8 mouse cellular contexts compared by ENCODE assay signal in the genomic region with DNA sequence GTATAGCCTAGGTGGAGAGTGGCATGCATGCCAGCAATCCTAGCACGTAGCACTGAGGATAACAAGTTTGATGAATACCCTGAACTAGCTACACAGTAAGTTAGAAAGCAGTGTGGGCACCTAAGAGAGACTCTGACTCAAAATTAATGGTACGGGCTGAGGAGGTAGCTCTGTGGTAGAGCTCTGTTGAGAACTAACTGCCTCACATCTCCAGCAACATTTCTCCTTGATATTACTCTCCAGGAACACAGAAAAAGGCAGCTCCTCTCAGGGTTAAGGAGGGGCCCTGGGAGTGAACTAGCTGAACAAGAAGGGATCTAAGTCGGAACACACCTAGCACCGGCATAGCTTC. TPM values are rescaled to one million over a fixed set of nuclear protein-coding genes. Genes with fewer than 3 reads are reported as not detected.
DNase-seq lines count a peak whose midpoint lies in the region; ATAC-seq lines count a peak whose summit lies in the region.

No protein-coding gene starts in this region.

- no peak for DNase-seq in lung, postnatal 25 days (ENCODE audit: low spot score)
- DNase-seq in spleen, postnatal 14 days (ENCODE audit: low spot score in 2 of 2): no peak
- no peak for DNase-seq in left cerebral cortex, postnatal 4 days
- DNase-seq in urinary bladder, adult 18-20 months (ENCODE audit: low spot score in 2 of 2): no peak

- peaks cover 17% of the 10 kb centered on the region; the same call in 1 of the 2 replicates for H3K36me3 ChIP-seq in lung, embryonic 15.5 days
- H3K36me3 ChIP-seq in limb, embryonic 12.5 days: peaks cover 33% of the 10 kb centered on the region
- H3K36me3 ChIP-seq in neural tube, embryonic 15.5 days: peaks cover 21% of the 10 kb centered on the region; the same call in 1 of the 2 replicates

- H3K9ac ChIP-seq in lung, embryonic 15.5 days: no peak overlapping the region
- 0 out of 2 replicates have a peak overlapping the region, but pooled peaks have one; percentile 27 for H3K9ac ChIP-seq in limb, embryonic 12.5 days (replicated peaks)
- 0 out of 2 replicates have a peak overlapping the region, but pooled peaks have one; percentile 34 for H3K9ac ChIP-seq in neural tube, embryonic 15.5 days (replicated peaks)

- WGBS in lung, embryonic 15.5 days: 42% methylated on average over 4 of the region's 4 CpGs
- WGBS in limb, embryonic 12.5 days: 45% methylated on average over 4 of the region's 4 CpGs
- WGBS in neural tube, embryonic 15.5 days: 42% methylated on average over 4 of the region's 4 CpGs

- peak overlapping the region; percentile 95 for H3K4me3 ChIP-seq in lung, embryonic 15.5 days
- H3K4me3 ChIP-seq in limb, embryonic 12.5 days (replicated peaks): peak overlapping the region; percentile 85
- H3K4me3 ChIP-seq in neural tube, embryonic 15.5 days (replicated peaks): peak overlapping the region; percentile 80

- H3K27ac ChIP-seq in lung, embryonic 15.5 days: peak overlapping the region; percentile 49
- H3K27ac ChIP-seq in limb, embryonic 12.5 days: 0 out of 2 replicates have a peak overlapping the region, but pooled peaks have one; percentile 41
- peak overlapping the region; percentile 68; the same call in 1 of the 2 replicates for H3K27ac ChIP-seq in neural tube, embryonic 15.5 days (replicated peaks)

- H3K27me3 ChIP-seq in lung, embryonic 15.5 days: no peaks in the 10 kb centered on the region
- H3K27me3 ChIP-seq in limb, embryonic 12.5 days: no peaks in the 10 kb centered on the region
- H3K27me3 ChIP-seq in neural tube, embryonic 15.5 days (replicated peaks): no peaks in the 10 kb centered on the region

- ATAC-seq in lung, embryonic 15.5 days (ENCODE audit: borderline replicate concordance, extremely low read depth, low FRiP score, low TSS enrichment): peak; percentile 1; the same call in 1 of the 2 replicates
- ATAC-seq in erythroid progenitor cell, adult 5-6 weeks (replicated peaks; ENCODE audit: low FRiP score, poor library complexity, severe bottlenecking): peak; percentile 37
- peak; percentile 23; the same call in 1 of the 2 replicates for ATAC-seq in limb, embryonic 12.5 days (ENCODE audit: insufficient number of reproducible peaks, insufficient read depth, low FRiP score, low TSS enrichment, low read depth)
- no peak; the same call in 1 of the 2 replicates for ATAC-seq in neural tube, embryonic 15.5 days (ENCODE audit: low FRiP score)

- peak overlapping the region; percentile 74 for H3K4me2 ChIP-seq in lung, embryonic 15.5 days
- H3K4me2 ChIP-seq in limb, embryonic 12.5 days: peak overlapping the region; percentile 73
- peak overlapping the region; percentile 70 for H3K4me2 ChIP-seq in neural tube, embryonic 15.5 days

- H3K9me3 ChIP-seq in lung, embryonic 15.5 days: no peaks in the 10 kb centered on the region
- H3K9me3 ChIP-seq in limb, embryonic 12.5 days: no peaks in the 10 kb centered on the region
- H3K9me3 ChIP-seq in neural tube, embryonic 15.5 days (replicated peaks): no peaks in the 10 kb centered on the region

- peaks cover 28% of the 10 kb centered on the region for H3K4me1 ChIP-seq in lung, embryonic 15.5 days
- peaks cover 14% of the 10 kb centered on the region for H3K4me1 ChIP-seq in limb, embryonic 12.5 days (replicated peaks)
- peaks cover 18% of the 10 kb centered on the region for H3K4me1 ChIP-seq in neural tube, embryonic 15.5 days

- intact Hi-C loops in left cerebral cortex, postnatal 4 days (cut with DNase I): loop anchor here (10.0 kb wide), 1 partner anchor 102 kb away; the partner anchor contains the start of gene Rasl11b

RNA-seq across cellular contexts. Expression of gene Usp46, which starts 24.2 kb away (rescaled TPM):
- 44.5 and 46.4 TPM in 2 replicates for polyA plus RNA-seq in lung, embryonic 15.5 days (2015; fragmentation: Nextera tagmentation; extraction: Ambion mirVana)
- total RNA-seq in erythroid progenitor cell, adult 5-6 weeks (2015; ENCODE audit: low replicate concordance): 70.6 and 141 TPM in 2 replicates
- 47.2 and 73.0 TPM in 2 replicates for total RNA-seq in erythroid progenitor cell, adult 5-6 weeks (2017; ENCODE audit: low replicate concordance)
- 47.2 and 49.3 TPM in 2 replicates for polyA plus RNA-seq in limb, embryonic 12.5 days (2016; fragmentation: Nextera tagmentation; extraction: Ambion mirVana)
- 27.8 and 29.9 TPM in 2 replicates for polyA plus RNA-seq in neural tube, embryonic 15.5 days (2015; fragmentation: Nextera tagmentation; extraction: Ambion mirVana)
- 100 to 1,000 TPM; 111 to 115 TPM for total RNA-seq in left cerebral cortex, postnatal 4 days (2021)
